Mouse (Mus musculus): ENCODE data around the gene Gnb5. TPM values are rescaled to one million over a fixed set of nuclear protein-coding genes. Genes with fewer than 3 reads are reported as not detected.

The Gnb5 gene
- polyA plus RNA-seq, 1 experiment from 2014 or later = 1.7 TPM

GRCm38 (mm10) chr9:75313832-75314516, 7.9 kb downstream of the Gnb5 start:
- under 1% methylated on average over 52 of the region's 52 CpGs for WGBS (ENCODE audit: insufficient replicate concordance)

GRCm38 (mm10) chr9:75314517-75315105, 8.5 kb downstream of the Gnb5 start:
- no peak overlapping the region for H3K27ac ChIP-seq (ENCODE audit: low read length)
- peak overlapping the region; percentile 4; the same call in 1 of the 2 replicates for H3K9ac ChIP-seq (ENCODE audit: low read depth, low read length)
- H3K27me3 ChIP-seq (ENCODE audit: control insufficient read depth, insufficient read depth, low read depth, low read length) = peaks cover 11% of the 10 kb centered on the region

More at GRCm38 (mm10) chr9:75313832-75314516, 7.9 kb downstream of the Gnb5 start:
- Histone ChIP-seq H3K4me3 (ENCODE audit: low read depth, low read length) (peak overlapping the region; percentile 64), H3K36me3 (ENCODE audit: control insufficient read depth, insufficient read depth) (no peaks in the 10 kb centered on the region), H3K27me3 (ENCODE audit: control insufficient read depth, insufficient read depth, low read depth, low read length) (peaks cover 11% of the 10 kb centered on the region), H3K9ac (ENCODE audit: low read depth, low read length) (peak overlapping the region; percentile 4; the same call in 1 of the 2 replicates), H3K9me3 (replicated peaks; ENCODE audit: control insufficient read depth, low read length) (no peaks in the 10 kb centered on the region), H3K27ac (ENCODE audit: low read length) (no peak overlapping the region), H3K4me2 (ENCODE audit: low read depth, low read length) (peak overlapping the region; percentile 84), H3K4me1 (ENCODE audit: control insufficient read depth, low read depth, low read length) (peaks cover 2% of the 10 kb centered on the region; the same call in 1 of the 2 replicates)
- peak; percentile 68 for ATAC-seq (ENCODE audit: low read depth)

DNA sequence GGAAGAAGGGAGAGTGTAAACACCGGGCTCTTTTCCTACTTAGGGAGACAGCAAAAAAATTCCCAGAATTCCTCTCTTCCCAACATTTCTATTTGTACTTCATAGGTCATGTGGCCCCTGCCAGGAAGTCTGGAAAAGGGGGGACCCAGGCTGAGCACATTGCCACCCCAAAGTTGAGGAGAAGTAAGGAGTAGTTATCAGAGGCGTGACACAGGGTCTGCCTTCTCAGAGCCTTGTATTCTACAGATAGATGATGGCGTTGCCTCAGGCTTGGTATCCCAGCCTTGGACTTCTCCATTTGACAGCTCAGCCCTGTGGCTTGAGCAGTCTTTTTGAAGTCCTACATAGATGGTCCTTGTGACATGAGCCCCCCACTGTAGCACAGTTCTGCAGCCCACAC, 9.2 kb downstream of the Gnb5 start:
- Histone ChIP-seq H3K36me3 (ENCODE audit: control insufficient read depth, insufficient read depth) (no peaks in the 10 kb centered on the region), H3K4me2 (ENCODE audit: low read depth, low read length) (no peak overlapping the region), H3K9ac (ENCODE audit: low read depth, low read length) (no peak overlapping the region), H3K27me3 (ENCODE audit: control insufficient read depth, insufficient read depth, low read depth, low read length) (peaks cover 11% of the 10 kb centered on the region), H3K9me3 (replicated peaks; ENCODE audit: control insufficient read depth, low read length) (no peaks in the 10 kb centered on the region), H3K4me1 (ENCODE audit: control insufficient read depth, low read depth, low read length) (peaks cover 2% of the 10 kb centered on the region; the same call in 1 of the 2 replicates), H3K4me3 (ENCODE audit: low read depth, low read length) (no peak overlapping the region), H3K27ac (ENCODE audit: low read length) (no peak overlapping the region)
- no peak for ATAC-seq (ENCODE audit: low read depth)
- 52% methylated on average over 3 of the region's 3 CpGs for WGBS (ENCODE audit: insufficient replicate concordance)

More at GRCm38 (mm10) chr9:75314517-75315105, 8.5 kb downstream of the Gnb5 start:
- no peak for ATAC-seq (ENCODE audit: low read depth)
- Histone ChIP-seq H3K4me3 (ENCODE audit: low read depth, low read length) (peak overlapping the region; percentile 64), H3K4me1 (ENCODE audit: control insufficient read depth, low read depth, low read length) (peaks cover 2% of the 10 kb centered on the region; the same call in 1 of the 2 replicates), H3K4me2 (ENCODE audit: low read depth, low read length) (peak overlapping the region; percentile 84), H3K36me3 (ENCODE audit: control insufficient read depth, insufficient read depth) (no peaks in the 10 kb centered on the region), H3K9me3 (replicated peaks; ENCODE audit: control insufficient read depth, low read length) (no peaks in the 10 kb centered on the region)
- 11% methylated on average over 22 of the region's 22 CpGs for WGBS (ENCODE audit: insufficient replicate concordance)

GRCm38 (mm10) chr9:75316771-75317170, 10.7 kb downstream of the Gnb5 start:
- Histone ChIP-seq H3K27ac (ENCODE audit: low read length) (no peak overlapping the region), H3K4me2 (ENCODE audit: low read depth, low read length) (no peak overlapping the region), H3K9me3 (replicated peaks; ENCODE audit: control insufficient read depth, low read length) (no peaks in the 10 kb centered on the region), H3K36me3 (ENCODE audit: control insufficient read depth, insufficient read depth) (no peaks in the 10 kb centered on the region), H3K9ac (ENCODE audit: low read depth, low read length) (no peak overlapping the region), H3K4me1 (ENCODE audit: control insufficient read depth, low read depth, low read length) (peaks cover 2% of the 10 kb centered on the region; the same call in 1 of the 2 replicates), H3K27me3 (ENCODE audit: control insufficient read depth, insufficient read depth, low read depth, low read length) (peaks cover 11% of the 10 kb centered on the region), H3K4me3 (ENCODE audit: low read depth, low read length) (no peak overlapping the region)
- WGBS (ENCODE audit: insufficient replicate concordance) = 57% methylated on average over 6 of the region's 6 CpGs
- no peak for ATAC-seq (ENCODE audit: low read depth)

DNA sequence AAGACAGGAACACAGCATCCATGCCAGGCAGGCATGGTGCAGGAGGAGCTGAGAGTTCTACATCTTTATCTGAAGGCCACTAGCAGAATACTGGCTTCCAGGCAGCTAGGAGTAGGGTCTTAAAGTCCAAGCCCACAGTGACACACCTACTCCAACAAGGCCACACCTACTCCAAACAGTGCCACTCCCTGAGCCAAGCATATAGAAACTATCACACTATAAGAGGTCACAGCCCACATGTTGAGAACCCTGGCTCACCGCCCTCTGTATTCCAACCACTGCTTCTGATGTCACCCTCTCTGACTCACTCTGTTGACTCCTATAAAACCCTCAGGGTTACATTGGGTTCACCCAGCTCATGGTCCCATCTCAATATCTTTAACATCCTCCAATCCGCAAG, 12.1 kb downstream of the Gnb5 start:
- H3K9ac ChIP-seq (ENCODE audit: low read depth, low read length) = no peak overlapping the region
- H3K4me1 ChIP-seq (ENCODE audit: control insufficient read depth, low read depth, low read length) = peaks cover 2% of the 10 kb centered on the region; the same call in 1 of the 2 replicates
- no peaks in the 10 kb centered on the region for H3K36me3 ChIP-seq (ENCODE audit: control insufficient read depth, insufficient read depth)
- WGBS (ENCODE audit: insufficient replicate concordance) = 85% methylated on average over 2 of the region's 2 CpGs
- no peak overlapping the region for H3K4me3 ChIP-seq (ENCODE audit: low read depth, low read length)
- no peak overlapping the region for H3K4me2 ChIP-seq (ENCODE audit: low read depth, low read length)
- ATAC-seq (ENCODE audit: low read depth) = no peak
- H3K9me3 ChIP-seq (replicated peaks; ENCODE audit: control insufficient read depth, low read length) = no peaks in the 10 kb centered on the region
- no peak overlapping the region for H3K27ac ChIP-seq (ENCODE audit: low read length)
- H3K27me3 ChIP-seq (ENCODE audit: control insufficient read depth, insufficient read depth, low read depth, low read length) = peaks cover 9% of the 10 kb centered on the region

- H3K36me3 ChIP-seq (ENCODE audit: control insufficient read depth, insufficient read depth) = no peaks in the 10 kb centered on the region
- H3K4me2 ChIP-seq (ENCODE audit: low read depth, low read length) = no peak overlapping the region
- H3K27ac ChIP-seq (ENCODE audit: low read length) = no peak overlapping the region
- no peaks in the 10 kb centered on the region for H3K4me1 ChIP-seq (ENCODE audit: control insufficient read depth, low read depth, low read length)
- H3K9ac ChIP-seq (ENCODE audit: low read depth, low read length) = no peak overlapping the region
- 59% methylated on average over 3 of the region's 3 CpGs for WGBS (ENCODE audit: insufficient replicate concordance)
- peaks cover 6% of the 10 kb centered on the region for H3K27me3 ChIP-seq (ENCODE audit: control insufficient read depth, insufficient read depth, low read depth, low read length)
- H3K9me3 ChIP-seq (replicated peaks; ENCODE audit: control insufficient read depth, low read length) = no peaks in the 10 kb centered on the region
- no peak overlapping the region for H3K4me3 ChIP-seq (ENCODE audit: low read depth, low read length)
- ATAC-seq (ENCODE audit: low read depth) = no peak
Observed at GRCm38 (mm10) chr9:75319365-75319764, 13.3 kb downstream of the Gnb5 start.

DNA sequence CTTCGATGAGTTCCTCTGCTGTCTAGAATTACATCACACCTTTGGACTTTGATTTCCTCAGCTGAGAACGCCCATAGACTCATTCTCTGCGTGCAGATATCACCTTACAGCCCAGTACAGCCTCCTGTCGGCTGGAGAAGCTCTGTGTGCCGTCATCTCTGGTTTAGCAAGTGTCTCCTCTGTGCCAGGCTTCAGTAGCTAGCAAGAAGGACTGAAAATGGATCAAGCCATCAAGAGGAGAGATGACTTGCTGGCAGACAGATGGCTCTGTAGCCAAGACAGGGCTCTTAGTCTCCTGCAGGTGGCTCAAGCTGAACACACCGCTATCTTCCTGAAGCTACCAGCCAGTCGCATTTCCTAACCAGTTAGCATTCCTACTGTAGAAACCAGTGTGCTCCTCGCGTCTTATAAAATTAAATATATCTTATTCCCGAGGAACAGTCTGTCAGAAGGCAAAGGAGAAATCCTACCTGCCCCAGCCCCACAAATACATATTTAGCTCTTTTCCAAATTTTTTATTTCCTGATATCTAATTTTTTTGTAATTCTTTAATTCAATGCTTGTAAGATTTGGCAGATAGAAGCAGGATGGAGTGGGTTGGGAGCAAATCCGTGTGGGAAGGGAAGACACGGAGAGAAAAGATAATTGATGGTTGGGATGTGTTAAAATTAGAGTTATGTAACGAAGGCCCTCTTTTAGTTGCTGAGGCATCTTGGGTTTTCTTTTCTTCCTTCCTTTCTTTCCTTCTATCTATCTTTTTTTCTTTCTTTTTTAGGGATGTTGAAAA, 16.2 kb downstream of the Gnb5 start:
- WGBS (ENCODE audit: insufficient replicate concordance) = 52% methylated on average over 13 of the region's 13 CpGs
- Histone ChIP-seq H3K36me3 (ENCODE audit: control insufficient read depth, insufficient read depth) (no peaks in the 10 kb centered on the region), H3K9me3 (replicated peaks; ENCODE audit: control insufficient read depth, low read length) (no peaks in the 10 kb centered on the region), H3K4me1 (ENCODE audit: control insufficient read depth, low read depth, low read length) (no peaks in the 10 kb centered on the region), H3K4me2 (ENCODE audit: low read depth, low read length) (no peak overlapping the region), H3K9ac (ENCODE audit: low read depth, low read length) (no peak overlapping the region), H3K4me3 (ENCODE audit: low read depth, low read length) (no peak overlapping the region), H3K27ac (ENCODE audit: low read length) (no peak overlapping the region), H3K27me3 (ENCODE audit: control insufficient read depth, insufficient read depth, low read depth, low read length) (no peaks in the 10 kb centered on the region)
- no peak for ATAC-seq (ENCODE audit: low read depth)

DNA sequence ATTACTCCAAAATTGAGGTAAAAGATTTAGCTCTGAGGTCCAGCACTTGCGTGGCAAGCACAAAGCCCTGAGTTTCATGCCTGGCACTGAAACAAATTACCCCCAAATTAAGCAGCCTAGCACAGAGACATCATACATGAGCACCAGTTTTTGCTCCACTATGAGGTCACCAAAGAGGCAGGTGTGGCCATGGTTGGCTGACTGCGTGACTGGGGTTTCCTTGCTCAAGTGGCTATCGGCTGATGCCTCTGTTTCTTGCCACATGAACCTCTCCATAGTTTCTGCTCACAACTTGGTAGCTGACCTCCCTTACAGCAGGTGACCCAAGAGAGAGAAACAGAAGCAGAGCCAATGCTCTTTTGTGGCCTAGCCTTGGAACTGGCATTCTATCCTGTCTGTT, 22.0 kb downstream of the Gnb5 start:
- Histone ChIP-seq H3K9ac (ENCODE audit: low read depth, low read length) (no peak overlapping the region), H3K27ac (ENCODE audit: low read length) (no peak overlapping the region), H3K4me1 (ENCODE audit: control insufficient read depth, low read depth, low read length) (no peaks in the 10 kb centered on the region), H3K27me3 (ENCODE audit: control insufficient read depth, insufficient read depth, low read depth, low read length) (no peaks in the 10 kb centered on the region), H3K4me3 (ENCODE audit: low read depth, low read length) (no peak overlapping the region), H3K36me3 (ENCODE audit: control insufficient read depth, insufficient read depth) (no peaks in the 10 kb centered on the region), H3K9me3 (replicated peaks; ENCODE audit: control insufficient read depth, low read length) (no peaks in the 10 kb centered on the region), H3K4me2 (ENCODE audit: low read depth, low read length) (no peak overlapping the region)
- no peak for ATAC-seq (ENCODE audit: low read depth)
- WGBS (ENCODE audit: insufficient replicate concordance) = 81% methylated on average over 3 of the region's 3 CpGs
